Mouse (Mus musculus): ENCODE data around the gene Dync2h1. TPM values are rescaled to one million over a fixed set of nuclear protein-coding genes. Genes with fewer than 3 reads are reported as not detected.

Gene Dync2h1
- polyA plus RNA-seq, 1 experiment = 0.63 TPM

DNA sequence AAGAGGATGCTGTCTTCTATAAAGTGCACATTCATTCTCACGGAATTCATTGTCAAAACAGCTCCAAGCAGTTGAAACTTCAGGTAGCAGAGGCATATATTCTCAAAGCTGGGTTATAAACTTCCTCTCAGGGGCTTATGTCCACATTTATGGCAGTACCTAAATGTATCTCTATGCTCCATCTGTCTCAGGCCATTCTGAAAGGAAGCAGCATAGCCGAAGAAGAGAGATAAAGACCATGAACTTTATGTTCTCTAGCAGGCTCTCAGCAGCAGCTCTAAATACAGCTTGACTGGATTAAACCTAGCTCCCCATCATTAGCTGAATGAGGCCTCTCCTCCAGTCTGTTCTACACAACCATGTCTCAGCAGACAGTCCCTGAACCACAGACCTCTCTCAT, 29.9 kb downstream of the Dync2h1 start:
- no peaks in the 10 kb centered on the region for H3K79me2 ChIP-seq (ENCODE audit: control insufficient read depth, insufficient read depth)
- no peaks in the 10 kb centered on the region for H3K27me3 ChIP-seq (ENCODE audit: control insufficient read depth, insufficient read depth, insufficient read length)
- no peaks in the 10 kb centered on the region for H3K79me3 ChIP-seq (ENCODE audit: low read depth)
- H3K36me3 ChIP-seq (ENCODE audit: control insufficient read depth, insufficient read depth) = peaks cover 4% of the 10 kb centered on the region
- TF ChIP-seq MYOG (IDR thresholded peaks at IDR 0.05; ENCODE audit: control insufficient read depth, extremely low read depth, insufficient read length) = no peak
- no peak for TF ChIP-seq USF1 (IDR thresholded peaks at IDR 0.05; ENCODE audit: low read depth)
- no peak for TF ChIP-seq CEBPB (IDR thresholded peaks at IDR 0.05; ENCODE audit: low read depth)
- no peak for TF ChIP-seq FOSL1 (IDR thresholded peaks at IDR 0.05; ENCODE audit: insufficient read depth, low read length, poor library complexity, severe bottlenecking)
- no peak for TF ChIP-seq CTCF (IDR thresholded peaks at IDR 0.05; ENCODE audit: control insufficient read depth, insufficient read depth, insufficient read length)
- no peak for TF ChIP-seq MAX (IDR thresholded peaks at IDR 0.05)
- TF ChIP-seq MYOD1 (IDR thresholded peaks at IDR 0.05; ENCODE audit: control insufficient read depth, insufficient read length, low read depth) = no peak
- H3K4me3 ChIP-seq (ENCODE audit: insufficient read depth, poor library complexity, severe bottlenecking) = no peak overlapping the region
- H3ac ChIP-seq (ENCODE audit: control insufficient read depth, insufficient read length, low read depth) = no peak overlapping the region

GRCm38 (mm10) chr9:7122863-7123262, 61.4 kb downstream of the Dync2h1 start:
- H3K27me3 ChIP-seq (ENCODE audit: control insufficient read depth, insufficient read depth, insufficient read length) = no peaks in the 10 kb centered on the region
- H3K79me2 ChIP-seq (ENCODE audit: control insufficient read depth, insufficient read depth) = no peaks in the 10 kb centered on the region
- no peaks in the 10 kb centered on the region for H3K79me3 ChIP-seq (ENCODE audit: low read depth)
- H3K36me3 ChIP-seq (ENCODE audit: control insufficient read depth, insufficient read depth) = no peaks in the 10 kb centered on the region
- TF ChIP-seq CEBPB (IDR thresholded peaks at IDR 0.05; ENCODE audit: low read depth) = no peak
- TF ChIP-seq MYOD1 (IDR thresholded peaks at IDR 0.05; ENCODE audit: control insufficient read depth, insufficient read length, low read depth) = no peak
- no peak for TF ChIP-seq FOSL1 (IDR thresholded peaks at IDR 0.05; ENCODE audit: insufficient read depth, low read length, poor library complexity, severe bottlenecking)
- TF ChIP-seq MYOG (IDR thresholded peaks at IDR 0.05; ENCODE audit: control insufficient read depth, extremely low read depth, insufficient read length) = no peak
- TF ChIP-seq USF1 (IDR thresholded peaks at IDR 0.05; ENCODE audit: low read depth) = no peak
- no peak for TF ChIP-seq CTCF (IDR thresholded peaks at IDR 0.05; ENCODE audit: control insufficient read depth, insufficient read depth, insufficient read length)
- no peak for TF ChIP-seq MAX (IDR thresholded peaks at IDR 0.05)
- no peak overlapping the region for H3ac ChIP-seq (ENCODE audit: control insufficient read depth, insufficient read length, low read depth)
- H3K4me3 ChIP-seq (ENCODE audit: insufficient read depth, poor library complexity, severe bottlenecking) = no peak overlapping the region

- Histone ChIP-seq H3K4me3 (ENCODE audit: insufficient read depth, poor library complexity, severe bottlenecking) (no peak overlapping the region), H3K27me3 (ENCODE audit: control insufficient read depth, insufficient read depth, insufficient read length) (no peaks in the 10 kb centered on the region), H3K36me3 (ENCODE audit: control insufficient read depth, insufficient read depth) (no peaks in the 10 kb centered on the region), H3K79me2 (ENCODE audit: control insufficient read depth, insufficient read depth) (no peaks in the 10 kb centered on the region), H3K79me3 (ENCODE audit: low read depth) (no peaks in the 10 kb centered on the region), H3ac (ENCODE audit: control insufficient read depth, insufficient read length, low read depth) (no peak overlapping the region)
- no peak for TF ChIP-seq FOSL1 (IDR thresholded peaks at IDR 0.05; ENCODE audit: insufficient read depth, low read length, poor library complexity, severe bottlenecking)
- no peak for TF ChIP-seq MAX (IDR thresholded peaks at IDR 0.05)
- TF ChIP-seq CEBPB (IDR thresholded peaks at IDR 0.05; ENCODE audit: low read depth) = no peak
- TF ChIP-seq MYOG (IDR thresholded peaks at IDR 0.05; ENCODE audit: control insufficient read depth, extremely low read depth, insufficient read length) = no peak
- TF ChIP-seq CTCF (IDR thresholded peaks at IDR 0.05; ENCODE audit: control insufficient read depth, insufficient read depth, insufficient read length) = no peak
- TF ChIP-seq USF1 (IDR thresholded peaks at IDR 0.05; ENCODE audit: low read depth) = no peak
- TF ChIP-seq MYOD1 (IDR thresholded peaks at IDR 0.05; ENCODE audit: control insufficient read depth, insufficient read length, low read depth) = no peak
Observed at GRCm38 (mm10) chr9:7110166-7110565, 74.1 kb downstream of the Dync2h1 start.

DNA sequence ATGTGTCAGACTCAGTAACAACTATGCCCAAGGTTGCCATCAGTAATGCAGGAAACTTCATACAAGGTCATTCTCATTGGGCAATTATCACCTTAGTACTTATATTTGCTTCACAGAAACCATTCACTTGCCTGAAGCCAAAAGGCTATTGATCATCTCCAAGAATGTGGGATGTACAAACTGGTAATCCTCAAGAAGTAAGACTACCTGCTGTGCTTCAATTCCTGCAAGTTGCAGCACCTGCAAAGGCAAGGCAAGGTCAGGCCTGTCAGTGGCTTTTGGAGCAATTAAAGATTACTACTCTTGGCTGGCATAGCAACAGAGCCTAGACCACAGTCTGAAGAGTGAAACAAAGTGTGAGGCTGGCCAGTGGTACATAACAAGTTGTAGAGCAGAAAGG, 82.9 kb downstream of the Dync2h1 start:
- TF ChIP-seq USF1 (IDR thresholded peaks at IDR 0.05; ENCODE audit: low read depth) (no peak), MYOG (IDR thresholded peaks at IDR 0.05; ENCODE audit: control insufficient read depth, extremely low read depth, insufficient read length) (no peak), CEBPB (IDR thresholded peaks at IDR 0.05; ENCODE audit: low read depth) (no peak), MYOD1 (IDR thresholded peaks at IDR 0.05; ENCODE audit: control insufficient read depth, insufficient read length, low read depth) (no peak), CTCF (IDR thresholded peaks at IDR 0.05; ENCODE audit: control insufficient read depth, insufficient read depth, insufficient read length) (no peak), FOSL1 (IDR thresholded peaks at IDR 0.05; ENCODE audit: insufficient read depth, low read length, poor library complexity, severe bottlenecking) (no peak), MAX (IDR thresholded peaks at IDR 0.05) (no peak)
- H3K4me3 ChIP-seq (ENCODE audit: insufficient read depth, poor library complexity, severe bottlenecking) = no peak overlapping the region
- H3K79me2 ChIP-seq (ENCODE audit: control insufficient read depth, insufficient read depth) = no peaks in the 10 kb centered on the region
- H3K36me3 ChIP-seq (ENCODE audit: control insufficient read depth, insufficient read depth) = no peaks in the 10 kb centered on the region
- no peaks in the 10 kb centered on the region for H3K79me3 ChIP-seq (ENCODE audit: low read depth)
- H3ac ChIP-seq (ENCODE audit: control insufficient read depth, insufficient read length, low read depth) = no peak overlapping the region
- H3K27me3 ChIP-seq (ENCODE audit: control insufficient read depth, insufficient read depth, insufficient read length) = no peaks in the 10 kb centered on the region

GRCm38 (mm10) chr9:7074625-7075024, 109.6 kb downstream of the Dync2h1 start:
- Histone ChIP-seq H3ac (ENCODE audit: control insufficient read depth, insufficient read length, low read depth) (no peak overlapping the region), H3K79me3 (ENCODE audit: low read depth) (no peaks in the 10 kb centered on the region), H3K36me3 (ENCODE audit: control insufficient read depth, insufficient read depth) (no peaks in the 10 kb centered on the region), H3K27me3 (ENCODE audit: control insufficient read depth, insufficient read depth, insufficient read length) (no peaks in the 10 kb centered on the region), H3K4me3 (ENCODE audit: insufficient read depth, poor library complexity, severe bottlenecking) (no peak overlapping the region), H3K79me2 (ENCODE audit: control insufficient read depth, insufficient read depth) (no peaks in the 10 kb centered on the region)
- TF ChIP-seq FOSL1 (IDR thresholded peaks at IDR 0.05; ENCODE audit: insufficient read depth, low read length, poor library complexity, severe bottlenecking) (no peak), USF1 (IDR thresholded peaks at IDR 0.05; ENCODE audit: low read depth) (no peak), CEBPB (IDR thresholded peaks at IDR 0.05; ENCODE audit: low read depth) (no peak), MYOD1 (IDR thresholded peaks at IDR 0.05; ENCODE audit: control insufficient read depth, insufficient read length, low read depth) (no peak), MAX (IDR thresholded peaks at IDR 0.05) (no peak), CTCF (IDR thresholded peaks at IDR 0.05; ENCODE audit: control insufficient read depth, insufficient read depth, insufficient read length) (no peak), MYOG (IDR thresholded peaks at IDR 0.05; ENCODE audit: control insufficient read depth, extremely low read depth, insufficient read length) (no peak)

- no peaks in the 10 kb centered on the region for H3K27me3 ChIP-seq (ENCODE audit: control insufficient read depth, insufficient read depth, insufficient read length)
- no peaks in the 10 kb centered on the region for H3K36me3 ChIP-seq (ENCODE audit: control insufficient read depth, insufficient read depth)
- no peak overlapping the region for H3ac ChIP-seq (ENCODE audit: control insufficient read depth, insufficient read length, low read depth)
- no peak for TF ChIP-seq CTCF (IDR thresholded peaks at IDR 0.05; ENCODE audit: control insufficient read depth, insufficient read depth, insufficient read length)
- TF ChIP-seq USF1 (IDR thresholded peaks at IDR 0.05; ENCODE audit: low read depth) = no peak
- TF ChIP-seq CEBPB (IDR thresholded peaks at IDR 0.05; ENCODE audit: low read depth) = no peak
- TF ChIP-seq MAX (IDR thresholded peaks at IDR 0.05) = no peak
- TF ChIP-seq MYOD1 (IDR thresholded peaks at IDR 0.05; ENCODE audit: control insufficient read depth, insufficient read length, low read depth) = no peak
- TF ChIP-seq FOSL1 (IDR thresholded peaks at IDR 0.05; ENCODE audit: insufficient read depth, low read length, poor library complexity, severe bottlenecking) = no peak
- TF ChIP-seq MYOG (IDR thresholded peaks at IDR 0.05; ENCODE audit: control insufficient read depth, extremely low read depth, insufficient read length) = no peak
- H3K4me3 ChIP-seq (ENCODE audit: insufficient read depth, poor library complexity, severe bottlenecking) = no peak overlapping the region
- no peaks in the 10 kb centered on the region for H3K79me3 ChIP-seq (ENCODE audit: low read depth)
- H3K79me2 ChIP-seq (ENCODE audit: control insufficient read depth, insufficient read depth) = no peaks in the 10 kb centered on the region
Observed at GRCm38 (mm10) chr9:7070846-7071245, 113.4 kb downstream of the Dync2h1 start.

All from C2C12 (cell line).